Mouse (Mus musculus) cerebellum, postnatal 14 days (tissue): ENCODE data around the gene Brd3.
"Not testable (repeated sequence)": the region's sequence is repeated elsewhere in the genome, so short reads cannot be mapped to it uniquely, and the experiment has no call there.

Experiments used
- DNase-seq, 2 experiments: peaks; one replicate each; pipeline ENCODE4 v3.0.0; 2021; ENCODE audit warnings: mixed read lengths in 2 of 2

Brd3 gene

DNA sequence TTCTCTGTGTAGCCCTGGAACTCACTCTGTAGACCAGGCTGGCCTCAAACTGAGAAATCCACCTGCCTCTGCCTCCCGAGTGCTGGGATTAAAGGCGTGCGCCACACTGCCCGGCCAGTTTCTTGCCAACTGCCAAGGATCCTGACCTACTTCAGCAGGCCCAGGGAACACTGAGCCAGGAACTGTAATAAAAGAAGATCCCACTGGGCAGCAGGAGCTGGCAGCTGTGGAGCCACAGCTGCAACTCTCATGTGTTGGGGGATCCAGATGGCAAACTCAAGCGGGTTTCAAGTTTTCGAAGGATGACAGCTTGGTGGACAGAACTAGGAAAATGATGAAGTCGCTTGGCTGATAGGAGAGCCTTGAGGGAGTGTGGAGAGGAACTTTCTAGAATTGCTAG, 3.2 kb upstream of the Brd3 start:
- no peak for DNase-seq

DNA sequence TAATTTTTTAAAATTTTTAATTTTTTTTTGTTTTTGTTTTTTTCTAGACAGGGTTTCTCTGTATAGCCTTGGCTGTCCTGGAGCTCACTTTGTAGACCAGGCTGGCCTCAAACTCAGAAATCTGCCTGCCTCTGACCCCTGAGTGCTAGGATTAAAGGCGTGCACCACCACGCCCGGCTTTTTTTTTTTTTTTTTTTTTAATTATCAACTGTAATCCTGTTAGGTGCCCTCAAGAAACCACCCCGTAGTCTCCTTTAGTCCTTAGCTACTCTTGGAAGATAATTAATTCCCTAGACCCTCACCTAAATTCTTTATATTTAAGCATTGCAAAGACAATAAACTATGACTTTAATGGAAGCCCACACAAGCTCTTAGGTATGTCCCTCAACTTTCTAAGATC, 804 bp downstream of the Brd3 start:
- not testable (repeated sequence) for DNase-seq

GRCm38 (mm10) chr2:27505539-27505938, 1.9 kb downstream of the Brd3 start:
- DNase-seq: no peak

GRCm38 (mm10) chr2:27504113-27504885, 3.2 kb downstream of the Brd3 start:
- DNase-seq: no peak

DNA sequence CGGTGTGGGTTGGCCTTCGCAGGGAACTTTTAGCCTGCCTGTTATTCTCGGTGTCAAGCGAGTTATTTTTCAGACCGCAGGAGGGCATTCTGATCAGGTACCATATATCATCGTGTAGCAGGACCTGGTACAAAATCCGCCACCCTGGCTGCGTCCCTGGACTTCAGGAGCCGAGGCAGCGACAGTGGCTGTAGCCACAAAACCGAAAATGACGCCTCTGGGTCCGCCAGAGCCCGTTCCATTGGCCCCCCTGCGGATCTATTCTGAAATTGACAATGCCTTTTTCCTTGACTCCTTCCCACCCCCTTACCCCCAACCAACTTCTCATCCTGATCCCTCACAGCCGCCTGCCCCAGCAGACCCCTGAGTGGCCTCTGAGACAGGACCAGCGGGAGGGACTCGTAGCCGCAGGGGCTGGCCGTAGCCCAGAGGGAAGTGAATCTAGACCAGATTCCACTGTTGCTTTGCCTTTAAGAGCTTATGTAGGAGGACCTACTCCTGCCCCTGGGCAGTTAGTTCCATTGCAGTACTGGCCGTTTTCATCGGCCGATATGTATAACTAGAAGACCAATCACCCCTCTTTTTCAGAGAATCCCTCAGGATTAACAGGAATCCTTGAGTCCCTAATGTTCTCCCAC, 11.0 kb downstream of the Brd3 start:
- no peak for DNase-seq

GRCm38 (mm10) chr2:27493971-27494370, 13.5 kb downstream of the Brd3 start:
- DNase-seq: no peak

GRCm38 (mm10) chr2:27490939-27491338, 16.5 kb downstream of the Brd3 start:
- DNase-seq: no peak

- DNase-seq: no peak
Measured at GRCm38 (mm10) chr2:27488362-27488761, 19.1 kb downstream of the Brd3 start.

- no peak for DNase-seq
Measured at GRCm38 (mm10) chr2:27487336-27488049, 20.0 kb downstream of the Brd3 start.

GRCm38 (mm10) chr2:27486725-27487124, 20.7 kb downstream of the Brd3 start:
- DNase-seq: no peak

DNA sequence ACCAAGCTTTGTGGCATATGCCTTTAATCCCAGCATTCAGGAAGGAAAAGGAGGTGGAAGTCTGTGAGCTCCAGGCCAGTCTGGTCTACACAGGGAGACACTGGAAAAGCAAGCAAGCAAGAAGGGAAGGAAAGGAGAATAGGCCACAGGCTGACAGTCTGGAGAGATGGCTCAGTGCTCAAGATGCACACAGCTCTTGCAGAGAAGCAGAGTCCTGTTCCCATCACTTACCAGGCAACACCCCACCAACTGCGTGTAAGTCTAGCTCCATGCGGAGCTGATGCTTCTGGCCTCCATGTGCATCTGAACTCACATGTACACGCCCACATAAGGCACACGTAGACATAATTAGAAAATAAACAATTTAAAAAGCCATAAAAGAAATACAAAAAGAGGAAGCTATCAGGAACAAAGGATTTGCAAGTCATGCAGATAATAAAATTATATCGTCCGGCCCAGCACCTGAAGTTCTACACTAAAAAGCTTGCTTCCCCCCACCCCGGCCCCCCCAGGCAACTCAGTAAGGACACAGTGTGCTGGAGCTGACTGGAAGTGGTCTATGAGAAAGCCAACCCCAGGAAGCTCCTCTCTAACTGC, 25.1 kb downstream of the Brd3 start:
- DNase-seq: no peak

- no peak for DNase-seq
Measured at GRCm38 (mm10) chr2:27480367-27480766, 27.1 kb downstream of the Brd3 start.

GRCm38 (mm10) chr2:27479821-27480220, 27.6 kb downstream of the Brd3 start:
- DNase-seq: no peak

GRCm38 (mm10) chr2:27476303-27477192, 30.9 kb downstream of the Brd3 start:
- peak; percentile 80 to 88 for DNase-seq

- peak; percentile 93 to 96 for DNase-seq
Measured at GRCm38 (mm10) chr2:27475495-27476302, 31.8 kb downstream of the Brd3 start.

- peak; percentile 67 to 70 for DNase-seq
Measured at GRCm38 (mm10) chr2:27474621-27475484, 32.6 kb downstream of the Brd3 start.

DNA sequence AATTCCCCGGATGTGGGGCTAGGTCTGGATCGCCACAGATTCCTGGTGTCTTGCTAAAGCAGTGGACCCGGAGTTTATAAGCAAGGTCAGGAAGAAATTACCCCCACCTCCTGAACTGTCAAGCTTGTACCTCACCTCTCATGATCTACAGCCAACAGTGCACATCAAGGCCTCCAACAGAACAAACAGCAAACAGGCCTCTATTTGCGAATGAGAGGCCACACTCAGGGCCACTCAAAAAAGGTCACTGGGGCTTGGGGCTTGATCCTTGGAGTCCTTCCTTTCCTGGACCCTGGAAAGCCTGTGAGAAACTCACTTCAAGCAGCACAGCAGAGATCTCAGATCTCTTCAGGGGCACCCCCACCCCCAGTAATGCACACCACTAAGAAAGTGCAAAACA, 33.6 kb downstream of the Brd3 start:
- DNase-seq: no peak

DNA sequence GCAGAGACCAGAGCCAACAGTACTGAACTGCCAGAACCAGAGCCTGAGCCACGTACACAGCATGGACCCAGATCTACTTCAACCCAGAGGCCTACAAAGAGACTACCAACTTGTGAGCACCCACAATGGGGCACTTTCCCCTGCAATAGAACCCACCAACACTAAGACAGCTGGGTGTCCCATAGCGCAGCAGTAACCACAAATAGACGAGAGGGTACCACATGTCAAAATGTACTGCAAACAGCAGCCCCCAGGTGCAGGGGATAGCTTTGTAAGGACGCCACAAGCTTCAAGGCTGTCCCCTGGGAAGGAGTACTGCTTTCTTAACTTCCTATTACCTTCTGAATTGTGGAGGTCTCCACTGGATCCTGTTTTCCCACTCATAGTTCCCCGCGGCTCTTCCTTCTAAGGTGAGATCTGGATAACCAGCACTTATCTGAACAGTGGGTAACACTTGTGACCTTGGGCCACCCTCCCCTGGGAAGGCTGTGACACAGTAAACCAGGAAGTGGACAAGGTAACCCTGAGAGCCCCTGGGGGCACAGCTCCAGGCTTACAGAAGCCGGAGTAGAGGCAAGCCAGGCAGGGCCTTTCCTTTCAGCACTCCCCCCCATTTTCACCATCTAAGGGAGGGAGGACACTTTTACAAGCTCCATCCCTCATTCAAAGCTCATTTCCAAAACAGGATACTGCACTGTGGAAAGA, 34.2 kb downstream of the Brd3 start:
- no peak for DNase-seq

- DNase-seq: no peak
Measured at GRCm38 (mm10) chr2:27471170-27471584, 36.3 kb downstream of the Brd3 start.

DNA sequence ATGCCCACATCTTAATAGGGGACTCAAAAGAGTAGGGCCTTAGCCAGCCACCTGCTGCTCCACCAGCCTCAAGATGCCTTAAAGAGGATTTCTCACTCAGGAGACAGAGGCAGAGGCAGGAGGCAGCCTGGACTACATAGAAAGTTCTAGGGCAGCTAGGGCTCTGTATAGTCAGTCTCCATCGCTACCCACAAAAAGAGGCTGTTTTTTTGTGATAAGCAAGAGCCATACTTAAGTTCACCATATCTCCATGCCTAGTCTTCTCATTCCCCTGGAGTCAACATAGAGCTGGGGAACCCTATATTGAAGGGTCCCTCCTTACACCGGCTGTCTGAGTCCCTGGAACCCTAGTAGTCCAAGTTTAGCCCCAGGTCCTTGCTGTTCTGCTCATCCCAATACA, 36.9 kb downstream of the Brd3 start:
- no peak for DNase-seq
